Mouse (Mus musculus): ENCODE measurements around the gene Mtx1.

GRCm38 (mm10) chr3:89182531-89183057 lies 44.3 kb downstream of the Mtx1 start:
- TF ChIP-seq CTCF (IDR thresholded peaks at IDR 0.05; ENCODE audit: low read depth) (no peak), EP300 (IDR thresholded peaks at IDR 0.05; ENCODE audit: low read depth) (no peak)
